Mouse (Mus musculus): ENCODE results near the gene Tmem80.
A peak's percentile ranks its signal among the peaks of the same experiment; 100 is the strongest.

Gene Tmem80

DNA sequence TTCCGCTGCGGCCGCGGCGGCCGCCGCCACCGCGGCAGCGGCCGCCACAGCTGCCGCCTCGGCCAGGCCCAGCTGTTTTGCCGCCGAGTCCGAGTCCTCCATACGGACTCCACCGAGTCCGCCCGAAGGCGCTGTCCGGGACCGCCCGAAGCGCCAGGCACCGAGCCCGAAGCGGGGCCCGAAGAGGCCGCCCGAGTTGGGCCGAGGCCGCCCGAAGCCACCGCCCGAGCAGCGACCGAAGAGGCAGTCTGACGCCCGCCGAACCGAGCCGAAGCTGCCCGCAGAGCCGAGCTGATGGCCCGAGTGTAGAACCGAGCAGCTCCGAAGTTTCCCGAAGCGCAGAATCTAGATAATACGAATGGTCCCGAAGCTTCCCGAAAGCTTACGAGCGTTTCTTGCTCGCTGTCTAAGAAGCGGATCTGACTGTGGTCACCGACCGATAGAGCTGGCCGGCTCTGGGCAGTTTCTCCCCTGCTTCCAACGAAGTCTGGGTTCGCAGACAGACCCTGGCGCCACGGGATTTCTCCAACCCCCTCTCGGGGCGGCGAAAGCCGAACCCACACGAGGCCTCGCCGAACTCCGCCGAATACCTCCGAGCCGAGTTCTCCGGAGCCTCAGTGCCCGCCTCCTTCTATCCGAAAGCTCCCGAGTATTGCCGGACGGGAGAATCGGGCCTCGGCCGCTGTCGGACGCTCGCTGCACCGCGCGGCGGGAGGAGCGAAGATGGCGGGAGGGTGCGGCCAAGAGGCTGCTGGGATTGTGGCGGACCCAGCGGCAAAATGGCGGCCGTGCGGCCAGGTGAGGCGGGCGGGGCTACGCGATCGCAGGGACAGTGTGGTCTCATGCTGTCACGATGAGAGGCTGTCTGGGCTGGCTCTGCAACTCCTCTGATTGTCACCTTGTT lies at the start of gene Tmem80, which contains the start of gene Deaf1:
TSS of gene Tmem80 (plus strand) at position 271 of the 904 bp plus-strand sequence.
TSS of gene Deaf1 (minus strand) at position 222 of the 904 bp plus-strand sequence.
- DNase-seq: peak; percentile 99

- no peak for DNase-seq
Observed at GRCm38 (mm10) chr7:141278766-141279590, 48.6 kb upstream of the Tmem80 start, which contains the start of gene Sct. TSS of gene Sct (minus strand) at chr7:141279133.

- DNase-seq: no peak
Observed at GRCm38 (mm10) chr7:141281442-141281841, 46.1 kb upstream of the Tmem80 start.

DNA sequence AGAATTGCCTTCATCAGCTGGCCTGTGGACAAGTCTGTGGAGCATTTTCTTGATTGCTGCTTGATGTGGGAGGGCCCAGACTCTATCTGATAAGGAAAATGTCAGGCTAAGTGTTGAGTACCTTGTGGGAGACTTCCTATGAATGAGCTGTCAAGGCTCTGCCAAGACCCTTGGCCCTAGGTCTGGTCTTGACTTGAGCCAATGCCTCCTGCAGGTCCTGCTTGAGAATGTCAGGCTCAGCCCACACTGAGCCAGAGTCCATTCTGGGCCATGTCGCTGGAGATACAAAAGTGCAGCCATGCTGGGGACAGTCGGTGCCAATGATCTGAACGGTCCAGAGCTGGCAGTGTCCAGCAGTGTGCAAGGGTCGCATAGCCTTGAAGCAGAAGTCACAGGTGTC lies 44.8 kb upstream of the Tmem80 start:
- DNase-seq: no peak

GRCm38 (mm10) chr7:141288042-141288441 lies 39.5 kb upstream of the Tmem80 start:
- DNase-seq: no peak

DNA sequence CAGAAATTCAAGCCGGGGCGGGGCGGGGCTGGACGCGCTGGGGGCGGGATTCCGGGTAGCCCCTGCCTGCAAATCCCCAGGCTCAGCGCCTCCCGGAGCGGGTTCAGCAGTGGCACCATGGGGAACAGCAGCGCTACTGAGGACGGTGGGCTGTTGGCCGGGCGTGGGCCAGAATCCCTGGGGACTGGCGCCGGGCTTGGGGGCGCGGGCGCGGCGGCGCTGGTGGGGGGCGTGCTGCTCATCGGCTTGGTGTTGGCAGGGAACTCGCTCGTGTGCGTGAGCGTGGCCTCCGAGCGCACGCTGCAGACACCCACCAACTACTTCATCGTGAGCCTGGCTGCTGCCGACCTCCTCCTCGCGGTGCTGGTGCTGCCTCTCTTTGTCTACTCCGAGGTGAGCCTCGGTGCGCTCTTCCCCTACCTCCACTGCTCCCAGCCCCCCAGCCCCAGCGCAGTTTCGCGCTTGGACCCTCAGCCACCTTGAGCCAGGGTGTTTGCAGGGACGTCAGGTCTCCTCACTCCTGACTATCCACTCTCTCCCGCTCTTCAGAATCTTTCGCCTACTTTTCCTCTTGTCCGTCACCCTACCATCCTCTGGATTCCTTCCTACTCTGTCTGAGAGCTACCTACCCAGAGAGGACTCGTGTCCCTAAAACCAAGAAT lies 35.5 kb upstream of the Tmem80 start, which contains the start of gene Drd4:
TSS of gene Drd4 (plus strand) at position 86 of the 662 bp plus-strand sequence.
- DNase-seq: no peak

- DNase-seq: no peak
Observed at GRCm38 (mm10) chr7:141292583-141293388, 34.8 kb upstream of the Tmem80 start.

DNA sequence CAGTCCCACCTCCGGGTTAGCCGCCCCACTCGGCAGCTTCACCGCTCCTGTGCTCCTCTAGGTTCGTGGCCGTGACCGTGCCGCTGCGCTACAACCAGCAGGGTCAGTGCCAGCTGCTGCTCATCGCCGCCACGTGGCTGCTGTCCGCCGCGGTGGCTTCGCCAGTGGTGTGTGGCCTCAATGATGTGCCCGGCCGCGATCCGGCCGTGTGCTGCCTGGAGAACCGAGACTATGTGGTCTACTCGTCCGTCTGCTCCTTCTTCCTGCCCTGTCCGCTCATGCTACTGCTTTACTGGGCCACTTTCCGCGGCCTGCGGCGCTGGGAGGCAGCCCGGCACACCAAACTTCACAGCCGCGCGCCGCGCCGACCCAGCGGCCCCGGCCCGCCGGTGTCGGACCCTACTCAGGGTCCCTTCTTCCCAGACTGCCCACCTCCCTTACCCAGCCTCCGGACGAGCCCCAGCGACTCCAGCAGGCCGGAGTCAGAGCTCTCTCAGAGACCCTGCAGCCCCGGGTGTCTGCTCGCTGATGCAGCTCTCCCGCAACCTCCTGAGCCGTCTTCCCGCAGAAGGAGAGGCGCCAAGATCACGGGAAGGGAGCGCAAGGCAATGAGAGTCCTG lies 33.6 kb upstream of the Tmem80 start:
- DNase-seq: no peak

DNA sequence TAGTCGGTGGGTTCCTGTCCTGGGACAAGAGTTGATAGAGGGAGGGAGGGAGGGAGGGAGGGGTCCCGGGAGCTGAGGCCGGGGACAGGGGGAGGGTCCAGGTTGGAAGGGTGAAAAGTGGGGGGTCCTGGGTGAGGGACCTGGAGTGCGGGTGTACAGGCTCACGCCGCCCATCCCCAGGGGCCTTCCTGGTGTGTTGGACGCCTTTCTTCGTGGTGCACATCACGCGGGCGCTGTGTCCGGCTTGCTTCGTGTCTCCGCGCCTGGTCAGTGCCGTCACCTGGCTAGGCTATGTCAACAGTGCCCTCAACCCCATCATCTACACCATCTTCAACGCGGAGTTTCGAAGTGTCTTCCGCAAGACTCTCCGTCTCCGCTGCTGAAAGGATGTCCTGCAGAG lies 33.1 kb upstream of the Tmem80 start:
- no peak for DNase-seq

DNA sequence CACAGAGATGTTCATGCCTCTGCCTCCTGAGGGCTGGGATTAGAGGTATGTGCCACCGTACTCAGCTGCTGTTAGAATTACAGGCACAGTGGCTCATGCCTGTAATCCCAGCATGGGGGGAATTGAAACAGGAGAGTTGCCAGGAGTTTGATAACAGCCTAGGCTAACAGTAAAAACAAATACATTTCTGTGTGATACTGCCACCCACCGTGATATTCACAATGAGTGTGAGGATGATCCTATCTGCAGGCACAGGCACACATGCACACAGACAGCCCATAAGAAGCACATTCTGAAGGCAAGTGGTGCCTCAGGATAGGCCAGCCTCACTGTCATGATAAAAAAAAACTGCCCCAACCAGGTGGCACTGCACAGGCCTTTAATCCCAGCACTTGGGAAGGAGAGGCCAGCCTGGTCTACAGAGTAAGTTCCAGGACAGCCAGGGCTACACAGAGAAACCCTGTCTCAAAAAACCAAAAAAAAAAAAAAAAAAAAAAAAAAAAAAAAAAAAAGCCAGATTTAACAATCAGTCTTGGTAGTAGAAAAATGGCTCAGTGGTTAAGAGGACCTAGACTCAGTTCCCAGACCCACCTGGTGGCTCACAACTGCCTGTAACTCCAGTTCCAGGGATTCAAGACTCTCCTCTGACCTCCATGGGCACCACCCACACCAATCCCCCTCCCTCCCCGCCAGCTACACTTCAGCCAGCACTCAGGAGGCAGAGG lies 29.5 kb upstream of the Tmem80 start:
- no peak for DNase-seq

DNA sequence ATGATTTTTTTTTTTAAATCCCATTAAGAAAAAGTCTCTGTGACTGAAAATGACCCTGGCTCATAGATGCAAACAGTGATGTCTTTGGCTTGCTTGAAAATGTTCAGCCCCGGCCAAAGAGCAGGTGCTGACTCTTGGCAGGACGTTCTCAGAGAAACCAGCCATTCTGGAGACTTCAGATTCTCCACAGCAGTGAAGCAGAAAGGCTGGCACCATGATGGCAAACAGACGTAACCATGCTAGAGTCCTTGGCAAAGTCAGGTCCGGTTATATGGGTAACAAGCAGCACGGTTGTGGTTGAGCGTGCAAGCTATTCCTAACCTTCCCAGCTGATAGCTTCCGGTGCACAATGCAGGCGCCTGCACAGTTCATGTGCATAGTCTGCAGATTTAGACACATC lies 28.4 kb upstream of the Tmem80 start:
- no peak for DNase-seq

DNA sequence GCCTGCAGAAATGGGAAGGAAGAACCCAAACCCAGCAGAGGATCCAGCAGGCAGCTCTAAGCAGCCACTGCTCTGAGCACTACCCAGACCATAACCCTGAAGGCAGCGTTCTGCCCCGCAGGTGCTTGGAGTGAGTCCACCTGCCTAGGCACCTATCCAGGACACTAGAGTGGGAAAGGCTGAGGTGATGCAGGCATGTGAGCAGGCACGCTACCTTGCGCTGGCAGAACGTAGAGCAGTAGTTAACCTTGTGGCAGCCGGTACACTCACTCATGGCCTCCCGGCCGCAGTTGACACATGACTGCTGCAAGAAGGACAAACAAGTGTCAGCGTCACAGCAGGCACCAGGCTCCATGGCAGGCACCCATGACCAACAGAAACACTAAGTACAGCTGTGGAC lies 26.2 kb upstream of the Tmem80 start:
- no peak for DNase-seq

DNA sequence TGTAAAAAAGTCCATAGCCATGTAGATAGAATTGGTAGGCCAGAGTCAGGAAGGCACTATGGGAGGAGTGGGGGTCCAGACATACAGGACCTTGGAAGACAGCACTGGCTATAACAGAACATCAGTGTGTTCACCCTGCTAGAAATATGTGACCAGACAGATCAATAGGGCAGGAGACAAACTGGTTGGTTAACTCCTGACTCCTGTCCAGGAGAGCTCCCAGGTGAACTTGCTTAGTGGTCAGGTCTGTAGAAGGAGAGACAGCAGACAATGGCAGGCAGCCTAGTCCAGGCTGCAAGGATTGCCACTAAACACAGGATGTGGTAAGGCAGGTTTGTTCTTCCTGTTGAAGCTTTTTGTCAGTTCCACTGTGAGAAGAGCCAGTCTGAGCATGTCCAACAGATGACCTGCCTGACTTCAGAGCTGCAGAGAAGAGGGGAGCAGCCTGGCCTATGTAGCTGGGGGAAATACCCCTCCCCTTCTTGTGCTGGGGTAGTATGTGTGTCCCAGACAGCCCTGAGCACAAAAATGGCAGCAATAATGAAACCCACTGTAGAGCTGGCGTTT lies 24.8 kb upstream of the Tmem80 start:
- DNase-seq: no peak

DNA sequence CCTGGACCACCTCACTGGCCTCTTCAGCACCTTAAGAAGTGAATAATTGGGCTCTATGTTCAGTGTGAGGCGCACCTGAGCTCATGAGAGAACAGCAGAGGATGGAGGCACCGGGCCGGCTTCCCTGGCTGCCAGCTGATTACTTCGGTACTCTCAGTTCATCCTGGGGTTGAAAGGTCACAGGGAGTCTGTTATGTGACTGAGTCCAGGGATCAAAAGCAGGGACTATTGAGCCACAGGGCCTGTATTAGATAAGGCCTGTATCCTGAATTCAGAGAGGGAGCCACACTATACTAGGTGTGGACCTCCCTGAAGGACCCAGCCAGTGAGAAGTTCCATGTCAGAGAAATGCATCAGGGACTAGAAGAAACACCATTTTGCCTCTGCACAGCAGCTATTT lies 23.0 kb upstream of the Tmem80 start:
- DNase-seq: no peak

GRCm38 (mm10) chr7:141314416-141314815 lies 13.1 kb upstream of the Tmem80 start:
- DNase-seq: no peak

GRCm38 (mm10) chr7:141315076-141315475 lies 12.5 kb upstream of the Tmem80 start:
- no peak for DNase-seq

DNA sequence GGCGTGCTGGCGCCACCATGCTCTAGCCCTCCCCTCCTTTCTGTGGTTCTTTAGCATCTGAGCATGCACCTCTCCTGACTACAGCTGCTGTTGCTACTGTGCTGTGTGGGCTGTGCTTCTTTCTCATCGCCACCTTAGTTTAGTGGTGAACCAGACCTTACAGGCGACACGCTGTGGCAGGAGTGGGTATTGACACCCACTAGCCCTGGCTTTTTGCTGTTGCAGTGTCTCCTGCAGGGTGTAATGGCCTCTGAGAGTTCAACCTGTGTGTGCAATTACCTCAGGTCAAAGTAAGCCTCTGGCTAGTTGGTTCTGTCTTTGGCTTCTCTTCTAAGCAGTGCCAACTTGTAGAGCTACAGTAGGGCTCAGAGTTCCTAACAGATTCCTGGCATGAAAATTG lies 11.6 kb upstream of the Tmem80 start:
- DNase-seq: peak; percentile 41

DNA sequence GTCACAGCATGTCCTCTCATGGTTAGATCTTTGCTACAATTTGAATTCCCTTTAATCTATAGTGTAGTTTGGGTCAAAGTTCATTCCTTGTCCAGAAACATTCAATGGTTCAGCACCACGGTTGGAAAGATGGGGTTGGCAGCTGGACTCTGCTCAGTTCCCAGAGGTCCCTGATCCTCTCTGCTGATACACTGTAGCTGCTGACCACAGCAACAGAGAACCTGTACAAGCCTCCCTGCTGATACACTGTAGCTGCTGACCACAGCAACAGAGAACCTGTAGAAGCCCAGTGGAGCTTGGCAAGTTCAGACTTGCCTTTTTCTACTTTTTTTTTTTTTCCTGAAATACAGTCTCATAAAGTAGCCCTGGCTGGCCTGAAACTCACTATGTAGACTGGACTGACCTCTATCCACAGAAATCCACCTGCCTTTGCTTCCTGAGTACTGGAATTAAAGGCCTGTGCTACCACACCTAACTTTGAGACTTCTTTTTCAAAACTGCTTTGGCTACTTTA lies 9.9 kb upstream of the Tmem80 start:
- DNase-seq: no peak

GRCm38 (mm10) chr7:141319446-141319845 lies 8.1 kb upstream of the Tmem80 start:
- DNase-seq: no peak

DNA sequence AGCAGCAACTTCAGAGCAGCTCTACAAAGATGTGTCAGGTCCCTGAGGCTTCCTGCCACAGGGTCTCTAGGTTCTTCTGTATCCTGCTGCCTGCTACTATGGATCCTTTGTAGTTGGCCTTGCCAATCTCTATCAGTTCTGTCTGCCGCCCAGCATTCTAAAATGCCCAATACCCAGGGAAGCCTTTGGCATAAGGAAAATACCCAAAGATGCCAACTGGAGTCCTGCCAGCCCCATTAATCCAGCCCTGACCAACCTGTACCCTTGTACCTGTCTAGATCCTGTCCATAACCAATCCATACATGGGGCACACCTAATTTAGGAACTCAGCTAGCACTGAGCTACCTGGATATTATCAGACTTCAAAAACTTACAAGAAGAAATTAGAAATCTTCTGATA lies 2.9 kb upstream of the Tmem80 start:
- DNase-seq: no peak

Data from right cerebral cortex, postnatal 25 days (tissue).